Mouse (Mus musculus) G1E (cell line): Measurements from ENCODE around the gene Twsg1. TPM values are rescaled to one million over a fixed set of nuclear protein-coding genes. Genes with fewer than 3 reads are reported as not detected.

Experiments
- ATAC-seq: 2 replicates; pipeline ENCODE4 v1.8.0; 2016; ENCODE audit warnings: mild to moderate bottlenecking; ENCODE audit not compliant: insufficient number of reproducible peaks, poor library complexity, low FRiP score, severe bottlenecking; ENCODE audit errors: extremely low read depth
- DNase-seq: peaks from one replicate; pipeline ENCODE4 v3.0.0; 2012; ENCODE audit warnings: low spot score
- H3K27me3 ChIP-seq: 2 replicates; pipeline ENCODE4 v1.6.1; 2012; ENCODE audit warnings: mild to moderate bottlenecking, low read length, inconsistent platforms; ENCODE audit not compliant: insufficient read depth
- H3K36me3 ChIP-seq: replicated peaks from 2 replicates; pipeline ENCODE3; 2012; ENCODE audit warnings: mild to moderate bottlenecking, inconsistent platforms
- H3K4me1 ChIP-seq: 2 replicates; pipeline ENCODE4 v1.6.1; 2012; ENCODE audit warnings: low read depth, low read length, inconsistent platforms, mixed read lengths; ENCODE audit not compliant: insufficient read depth
- H3K4me3 ChIP-seq: 2 replicates; pipeline ENCODE4 v1.5.1; 2012; ENCODE audit warnings: low read depth, mild to moderate bottlenecking, inconsistent platforms, low read length, moderate library complexity, mixed read lengths
- H3K9me3 ChIP-seq: replicated peaks from 2 replicates; pipeline ENCODE4 v1.6.1; 2012; ENCODE audit warnings: inconsistent platforms
- CTCF ChIP-seq: IDR thresholded peaks from 2 replicates; pipeline ENCODE4 v1.5.1; 2012; ENCODE audit warnings: low read depth, low read length, inconsistent platforms, mixed read lengths
- GATA1 ChIP-seq: IDR thresholded peaks from 2 replicates; pipeline ENCODE4 v1.6.1; 2012; ENCODE audit warnings: borderline replicate concordance, low read length, inconsistent platforms, mixed read lengths
- GATA2 ChIP-seq: IDR thresholded peaks from 2 replicates; pipeline ENCODE4 v1.6.1; 2012; ENCODE audit warnings: low read depth, low read length, inconsistent platforms, borderline replicate concordance
- POLR2AphosphoS5 ChIP-seq: IDR thresholded peaks from 2 replicates; pipeline ENCODE4 v1.6.1; 2012; ENCODE audit warnings: low read depth, low read length, inconsistent platforms; ENCODE audit not compliant: insufficient replicate concordance
- TAL1 ChIP-seq: conservative IDR thresholded peaks from 2 replicates; pipeline ENCODE4 v1.6.1; 2012; ENCODE audit warnings: low read depth, low read length, inconsistent platforms, mixed read lengths
- polyA plus RNA-seq: library from polyadenylated mRNA; stranded (reverse); fragments of >175 nt; gene quantifications from 2 replicates; pipeline ENCODE4 v1.2.3, GENCODE M21; 2012
- total RNA-seq, 2 experiments: library from RNA; stranded (forward) in 1 of 2; stranded (reverse) in 1 of 2; fragments of 200-1000 nt in 1 of 2; fragments of >200 nt in 1 of 2; fragmentation: Nextera tagmentation in 1 of 2; gene quantifications; 2 replicates each; pipeline ENCODE4 v1.2.3; 2014 to 2017

The Twsg1 gene
- total and polyA plus RNA-seq, 3 experiments = 24.2 to 45.0 (median 28.8) TPM

DNA sequence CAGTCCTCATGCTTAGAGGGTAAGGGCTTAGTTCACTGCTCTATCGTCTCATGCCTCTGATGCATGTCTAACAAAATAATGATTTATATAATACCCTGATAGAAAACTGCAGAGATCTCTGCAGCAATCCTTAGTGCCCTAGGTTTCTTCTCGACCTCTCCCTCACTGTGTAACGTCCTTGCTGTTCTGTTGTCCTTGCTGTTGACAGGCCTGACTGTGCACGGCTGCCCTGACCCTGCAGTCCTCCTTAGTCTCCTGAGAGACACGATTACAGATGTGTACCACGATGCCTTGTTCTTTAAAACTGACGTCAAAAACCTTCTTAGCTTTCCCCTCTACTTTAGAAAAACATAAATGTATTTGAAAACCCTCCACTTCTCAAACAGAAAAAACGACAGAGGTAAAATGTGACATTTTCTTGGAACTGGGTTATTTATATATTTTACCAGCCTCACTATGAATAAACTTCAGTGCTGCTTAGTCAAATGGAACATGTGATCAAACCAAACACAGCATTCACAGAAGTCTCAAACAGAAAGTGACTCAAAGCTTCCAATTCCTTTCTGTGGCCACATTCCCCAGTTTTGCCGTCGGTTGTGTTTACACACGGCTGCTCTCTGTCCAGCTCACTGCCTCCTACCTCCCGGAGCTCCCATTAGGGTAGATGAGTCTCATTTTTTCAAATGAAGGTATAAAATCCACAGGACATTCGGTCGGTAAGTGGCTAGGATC is 11.4 kb downstream of the Twsg1 start:
- Histone ChIP-seq H3K36me3 (peaks cover 81% of the 10 kb centered on the region), H3K4me3 (no peak overlapping the region), H3K27me3 (no peaks in the 10 kb centered on the region), H3K9me3 (no peaks in the 10 kb centered on the region), H3K4me1 (peaks cover 17% of the 10 kb centered on the region)
- DNase-seq = no peak
- no peak for ATAC-seq
- TF ChIP-seq TAL1 (no peak), POLR2AphosphoS5 (no peak), CTCF (no peak), GATA2 (no peak), GATA1 (no peak)

DNA sequence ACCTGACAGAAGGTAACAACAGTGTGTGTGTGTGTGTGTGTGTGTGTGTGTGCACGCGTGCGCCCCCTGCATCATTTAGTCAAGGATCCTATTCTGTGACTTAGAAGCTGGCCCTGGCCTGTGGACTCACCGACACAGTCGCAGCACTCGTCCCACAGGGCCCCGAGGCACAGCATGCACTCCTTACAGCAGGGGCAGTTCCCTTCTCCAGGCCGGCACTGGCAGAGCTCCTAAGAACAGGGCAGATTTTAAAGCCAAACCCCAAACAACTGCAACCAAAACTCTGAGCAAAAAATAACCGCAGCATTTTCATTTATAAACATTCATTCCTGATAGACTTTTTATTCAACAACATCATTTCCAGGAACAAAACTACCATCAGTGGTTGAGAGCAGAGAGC is 13.4 kb downstream of the Twsg1 start:
- ATAC-seq = no peak
- Histone ChIP-seq H3K4me1 (peaks cover 17% of the 10 kb centered on the region), H3K4me3 (no peak overlapping the region), H3K9me3 (no peaks in the 10 kb centered on the region), H3K27me3 (no peaks in the 10 kb centered on the region), H3K36me3 (peaks cover 80% of the 10 kb centered on the region)
- DNase-seq = no peak
- TF ChIP-seq TAL1 = no peak
- TF ChIP-seq GATA1 = no peak
- TF ChIP-seq POLR2AphosphoS5 = no peak
- no peak for TF ChIP-seq CTCF
- no peak for TF ChIP-seq GATA2

DNA sequence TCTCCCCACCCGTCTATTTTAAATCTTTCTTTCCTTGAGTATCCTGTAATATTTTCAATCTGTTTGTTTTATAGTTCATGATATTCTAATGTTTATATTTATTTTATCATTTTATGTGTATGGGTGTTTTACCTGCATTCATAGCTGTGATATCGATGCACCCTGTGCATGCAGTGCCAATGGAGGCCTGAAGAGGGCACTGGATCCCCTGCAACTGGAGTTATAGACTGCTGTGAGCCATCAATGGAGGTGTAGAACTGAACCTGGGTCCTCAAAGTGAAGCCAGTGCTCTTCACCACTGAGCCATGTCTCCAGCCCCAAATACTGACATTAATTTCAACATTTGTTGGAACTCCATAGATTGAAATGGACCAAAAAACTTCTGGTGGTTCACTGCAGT is 17.3 kb downstream of the Twsg1 start:
- ATAC-seq = no peak
- TF ChIP-seq CTCF = peak; percentile 60
- TF ChIP-seq GATA2 = no peak
- TF ChIP-seq TAL1 = no peak
- no peak for TF ChIP-seq POLR2AphosphoS5
- TF ChIP-seq GATA1 = no peak

DNA sequence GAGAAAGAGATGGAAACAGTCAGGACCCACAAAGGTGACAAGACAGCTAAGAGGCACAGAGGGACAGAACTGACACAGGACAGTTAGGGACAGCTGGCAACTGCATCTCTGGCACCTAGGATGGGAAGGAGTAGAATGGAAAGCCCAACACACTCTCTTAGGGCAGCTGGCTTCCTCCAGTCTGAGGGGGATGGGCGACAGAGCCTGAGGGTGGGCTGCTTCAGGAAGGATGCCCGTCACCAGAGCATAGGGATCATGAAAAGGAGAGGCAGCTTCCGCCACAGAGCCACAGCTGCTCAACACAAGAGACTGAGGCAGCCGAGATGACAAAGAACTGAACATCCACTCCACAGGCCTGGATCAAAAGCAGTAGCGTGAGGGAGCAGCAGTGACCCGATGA is 19.5 kb downstream of the Twsg1 start:
- Histone ChIP-seq H3K36me3 (peaks cover 79% of the 10 kb centered on the region), H3K4me3 (no peak overlapping the region), H3K9me3 (no peaks in the 10 kb centered on the region), H3K27me3 (no peaks in the 10 kb centered on the region), H3K4me1 (peaks cover 4% of the 10 kb centered on the region; the same call in 1 of the 2 replicates)
- ATAC-seq (no peak), DNase-seq (no peak)
- TF ChIP-seq TAL1 (no peak), GATA1 (no peak), GATA2 (no peak), CTCF (no peak), POLR2AphosphoS5 (no peak)

More for the DNA sequence above, 17.3 kb downstream of the Twsg1 start:
- DNase-seq = no peak
- Histone ChIP-seq H3K4me3 (no peak overlapping the region), H3K36me3 (peaks cover 81% of the 10 kb centered on the region), H3K9me3 (no peaks in the 10 kb centered on the region), H3K4me1 (peaks cover 4% of the 10 kb centered on the region; the same call in 1 of the 2 replicates), H3K27me3 (no peaks in the 10 kb centered on the region)

DNA sequence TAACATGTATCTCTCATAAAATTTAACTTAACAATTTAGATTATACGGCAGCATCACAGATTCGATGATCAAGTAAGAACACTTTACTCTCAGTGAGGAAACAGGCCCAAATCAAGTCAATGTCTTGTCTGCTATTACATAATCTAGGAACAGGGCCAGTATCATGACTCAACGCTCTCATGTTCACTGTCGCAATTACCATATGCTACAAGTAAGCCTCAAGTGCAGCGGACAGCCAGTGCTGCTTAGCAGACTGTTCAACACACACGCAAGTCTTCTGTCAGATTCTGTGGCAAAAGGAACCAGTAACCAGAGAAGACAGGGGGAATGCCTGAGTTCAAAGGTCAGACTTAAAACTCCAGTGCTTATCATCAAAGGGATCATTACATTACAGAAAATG is 20.1 kb downstream of the Twsg1 start:
- Histone ChIP-seq H3K4me1 (peaks cover 4% of the 10 kb centered on the region; the same call in 1 of the 2 replicates), H3K36me3 (peaks cover 80% of the 10 kb centered on the region), H3K4me3 (no peak overlapping the region), H3K27me3 (no peaks in the 10 kb centered on the region), H3K9me3 (no peaks in the 10 kb centered on the region)
- DNase-seq = no peak
- TF ChIP-seq CTCF = no peak
- no peak for TF ChIP-seq GATA1
- TF ChIP-seq TAL1 = no peak
- no peak for TF ChIP-seq POLR2AphosphoS5
- TF ChIP-seq GATA2 = no peak
- ATAC-seq = no peak

DNA sequence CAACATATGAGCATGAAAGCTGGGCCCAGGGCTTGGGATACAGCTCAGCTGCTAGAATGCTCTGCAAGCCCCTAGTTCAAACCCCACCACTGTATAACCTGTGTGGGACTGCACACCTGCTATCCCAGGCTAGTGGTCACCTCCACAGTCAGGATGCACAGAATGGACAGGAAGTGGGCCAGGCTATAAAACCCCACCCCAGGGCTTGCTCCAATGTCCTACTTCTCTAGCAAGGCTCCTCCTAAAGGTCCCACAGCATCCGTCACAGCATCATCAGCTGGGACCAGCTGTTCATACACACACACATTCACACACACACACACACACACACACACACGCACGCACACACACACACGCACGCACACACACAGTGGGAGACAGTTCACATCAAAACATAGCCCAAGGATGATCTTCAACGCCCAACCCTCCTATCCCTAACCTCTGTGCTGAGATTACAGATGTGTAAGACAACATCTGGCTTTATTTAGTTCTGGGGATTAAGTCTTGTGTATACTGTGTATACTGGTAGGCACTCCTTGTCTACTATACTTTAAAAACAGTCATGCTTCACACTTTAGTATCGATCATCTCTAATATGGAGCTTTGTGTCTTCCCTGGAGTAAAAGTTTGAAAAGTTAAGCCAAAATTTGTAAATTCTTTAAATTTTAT is 20.7 kb downstream of the Twsg1 start:
- Histone ChIP-seq H3K36me3 (peaks cover 82% of the 10 kb centered on the region), H3K9me3 (no peaks in the 10 kb centered on the region), H3K4me1 (peaks cover 4% of the 10 kb centered on the region; the same call in 1 of the 2 replicates), H3K27me3 (no peaks in the 10 kb centered on the region), H3K4me3 (no peak overlapping the region)
- no peak for ATAC-seq
- no peak for DNase-seq
- TF ChIP-seq CTCF (no peak), POLR2AphosphoS5 (no peak), TAL1 (no peak), GATA1 (no peak), GATA2 (no peak)
